In genomic region chr7:49700024-49700390, GRCm38 (mm10) we compare ENCODE assay signal across 8 mouse cellular contexts.
"Had no signal": no experiment of that assay in that cellular context is flagged by ENCODE, and none has a peak within 500 bp of the region (broad histone marks: within the 10 kb centered on the region; RNA-seq: fewer than 3 reads in every experiment).

No protein-coding gene starts in this region.

- H3K4me3 ChIP-seq: left cerebral cortex, adult 2 months; limb, embryonic 10.5 days; liver, embryonic 15.5 days had no signal

- DNase-seq: kidney, postnatal 25 days; lung, adult 2 months had no signal

- H3K27ac ChIP-seq: left cerebral cortex, adult 2 months; limb, embryonic 10.5 days; liver, embryonic 15.5 days; stomach, postnatal 0 days had no signal

- H3K36me3 ChIP-seq: limb, embryonic 10.5 days; liver, embryonic 15.5 days had no signal

- H3K4me2 ChIP-seq: liver, embryonic 11.5 days; liver, embryonic 15.5 days had no signal

- H3K4me1 ChIP-seq: liver, embryonic 15.5 days had no signal

- H3K9me3 ChIP-seq: limb, embryonic 10.5 days; liver, embryonic 15.5 days had no signal

- ATAC-seq: lung, postnatal 0 days had no signal

- H3K9ac ChIP-seq: liver, embryonic 15.5 days had no signal
